Mouse (Mus musculus) ES-Bruce4 (cell line): Measurements from ENCODE around the gene Yif1b.

Source experiments
- CTCF ChIP-seq: IDR thresholded peaks from one replicate; pipeline ENCODE4 v1.8.1; 2011; ENCODE audit warnings: low read depth, low read length
- EP300 ChIP-seq: IDR thresholded peaks from 2 replicates; pipeline ENCODE4 v1.6.1; 2011; ENCODE audit warnings: low read depth, low read length; ENCODE audit not compliant: insufficient read depth
- POLR2A ChIP-seq: IDR thresholded peaks from one replicate; pipeline ENCODE4 v1.8.1; 2011; ENCODE audit warnings: low read length; ENCODE audit not compliant: insufficient read depth

GRCm38 (mm10) chr7:29288079-29288478, 50.0 kb downstream of the Yif1b start:
- TF ChIP-seq POLR2A (no peak), CTCF (no peak), EP300 (no peak)
